Mouse (Mus musculus): ENCODE measurements around the gene Unc93a2.
"Not testable (repeated sequence)": the region's sequence is repeated elsewhere in the genome, so short reads cannot be mapped to it uniquely, and the experiment has no call there.

DNA sequence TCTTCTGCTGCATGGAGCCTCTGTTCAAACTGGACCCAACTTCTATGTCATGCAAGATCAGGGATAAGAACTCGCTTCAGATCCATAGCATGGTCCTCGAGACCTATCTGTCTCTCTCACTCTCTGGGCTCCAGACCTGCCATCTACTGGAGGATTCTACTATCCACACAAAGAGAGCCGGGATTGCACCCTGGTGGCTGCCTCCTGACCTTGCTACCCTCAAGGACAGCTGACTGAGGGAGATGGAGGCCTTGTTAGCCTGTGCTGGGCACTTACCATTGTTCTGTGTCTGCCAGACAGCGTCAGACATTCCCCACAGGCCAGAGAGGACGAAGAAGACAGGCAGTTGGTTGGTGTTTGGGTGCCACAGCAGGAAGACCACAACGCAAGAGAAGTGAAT lies 15.9 kb downstream of the Unc93a2 start:
- not testable (repeated sequence) for TF ChIP-seq CTCF (IDR thresholded peaks at IDR 0.05; ENCODE audit: low read depth, low read length); POLR2A (IDR thresholded peaks at IDR 0.05; ENCODE audit: insufficient read depth, low read length); EP300 (IDR thresholded peaks at IDR 0.05; ENCODE audit: insufficient read depth, low read depth, low read length)

Measured in ES-Bruce4 (cell line).